Mouse (Mus musculus) A20 (cell line): Measurements from ENCODE around the gene Hint1.
A peak's percentile ranks its signal among the peaks of the same experiment; 100 is the strongest.
"Not testable (repeated sequence)": the region's sequence is repeated elsewhere in the genome, so short reads cannot be mapped to it uniquely, and the experiment has no call there.

Experiments used
- DNase-seq: peaks from one replicate; pipeline ENCODE4 v3.0.0-alpha.2; 2011; ENCODE audit warnings: low read depth, low spot score

Hint1 gene

DNA sequence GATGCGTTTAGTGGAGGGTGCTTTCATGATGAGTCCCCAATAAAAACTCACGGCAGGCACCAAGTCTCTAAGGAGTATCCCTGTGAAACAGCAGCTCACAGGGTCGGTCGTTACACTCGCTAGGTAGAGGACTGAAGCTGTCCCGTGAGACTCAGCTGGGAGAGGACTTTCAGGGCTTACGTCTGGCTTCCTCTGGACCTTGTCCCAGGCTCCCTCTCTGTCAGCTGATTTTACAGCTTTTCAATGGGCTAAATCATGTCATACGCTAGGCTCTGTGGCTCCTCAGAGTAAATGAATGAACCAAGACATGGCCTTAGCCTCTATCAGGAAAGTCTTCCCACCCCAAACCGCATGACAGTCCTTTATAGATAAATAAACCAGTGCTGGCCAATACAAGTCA is 28.4 kb downstream of the Hint1 start:
- no peak for DNase-seq

- not testable (repeated sequence) for DNase-seq
These were observed 30.5 kb downstream of the Hint1 start for GRCm38 (mm10) chr11:54896646-54897045.

DNA sequence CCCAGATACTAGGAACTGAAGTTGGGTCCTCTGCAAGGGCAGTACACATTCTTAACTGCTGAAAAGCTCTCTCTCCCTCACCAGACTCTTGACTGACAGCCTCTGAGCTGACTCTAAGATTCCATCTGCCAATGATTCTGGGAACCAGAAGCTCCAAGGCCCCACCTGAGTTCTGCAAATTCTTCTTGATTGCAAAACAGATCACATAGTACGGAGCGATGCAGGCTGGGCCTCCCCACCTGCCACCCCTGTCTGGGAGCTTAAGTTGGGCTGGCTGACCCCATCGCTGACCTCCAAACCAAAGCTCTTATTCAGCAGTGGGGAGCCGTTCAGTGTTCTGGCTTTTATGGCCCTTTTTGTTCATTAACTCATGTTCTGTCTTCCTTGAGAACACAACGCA is 31.3 kb downstream of the Hint1 start:
- DNase-seq = no peak

GRCm38 (mm10) chr11:54899657-54900056 is 33.5 kb downstream of the Hint1 start:
- no peak for DNase-seq

- DNase-seq = no peak
These were observed 36.4 kb downstream of the Hint1 start, which contains the start of gene Gpx3 for GRCm38 (mm10) chr11:54902333-54903323. TSS of gene Gpx3 (plus strand) at chr11:54902453.

DNA sequence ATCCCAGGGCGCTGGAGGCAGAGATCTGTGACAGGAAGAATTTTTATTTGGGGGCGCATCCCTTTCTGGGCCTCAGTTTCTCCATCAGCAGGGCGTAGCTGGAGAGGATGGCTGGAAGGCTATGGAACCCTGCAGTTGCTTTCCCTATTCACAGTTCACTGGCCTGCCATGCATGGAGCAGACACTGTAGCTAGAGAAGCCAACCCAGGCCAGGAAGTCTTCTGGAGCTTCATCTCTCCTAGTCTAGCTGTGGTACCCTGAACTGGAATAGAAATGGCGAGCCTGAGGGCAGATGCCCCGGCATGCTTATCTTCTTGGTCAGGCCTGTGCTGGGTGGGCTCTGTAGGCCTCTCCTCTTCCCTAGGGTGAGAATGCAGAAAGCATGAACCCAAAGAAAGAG is 37.2 kb downstream of the Hint1 start:
- DNase-seq = no peak

DNA sequence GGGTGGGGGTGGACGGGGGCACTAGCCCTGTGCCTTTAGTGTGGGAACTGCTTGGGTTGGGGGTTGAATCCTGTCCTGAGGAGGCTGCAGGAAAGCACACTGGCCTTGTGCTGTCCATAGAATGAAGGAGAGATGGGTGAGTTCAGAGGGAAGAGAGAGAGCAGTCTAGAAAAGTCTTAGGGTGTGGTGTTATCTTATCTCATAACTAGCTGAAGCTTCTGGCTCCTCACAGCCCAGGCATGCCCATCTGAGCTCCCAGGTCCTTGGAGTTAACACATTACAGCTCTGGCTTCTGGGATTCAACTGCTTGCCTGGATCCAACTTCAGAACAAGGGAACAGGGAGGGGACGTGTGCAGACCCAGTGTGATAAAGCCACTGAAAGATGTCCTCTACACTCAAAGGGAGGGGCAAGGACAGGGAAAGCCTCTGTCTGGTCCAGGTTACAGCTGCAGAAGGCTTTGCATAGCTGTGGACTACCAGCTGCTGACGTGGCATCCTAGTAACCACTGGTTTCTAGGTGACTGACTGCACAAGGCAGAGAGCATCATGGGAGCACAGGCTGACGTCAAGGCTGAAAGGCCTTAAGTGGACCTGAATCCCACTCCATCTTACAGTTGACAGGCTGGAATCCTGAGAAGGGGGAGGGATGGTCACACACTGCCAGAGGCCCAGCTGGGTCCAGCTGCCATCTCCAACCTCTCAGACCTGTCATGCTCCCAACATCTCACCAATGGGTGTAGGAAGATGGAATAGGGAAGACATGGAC is 37.9 kb downstream of the Hint1 start:
- DNase-seq = no peak

- no peak for DNase-seq
These were observed 38.9 kb downstream of the Hint1 start for GRCm38 (mm10) chr11:54905086-54905485.

DNA sequence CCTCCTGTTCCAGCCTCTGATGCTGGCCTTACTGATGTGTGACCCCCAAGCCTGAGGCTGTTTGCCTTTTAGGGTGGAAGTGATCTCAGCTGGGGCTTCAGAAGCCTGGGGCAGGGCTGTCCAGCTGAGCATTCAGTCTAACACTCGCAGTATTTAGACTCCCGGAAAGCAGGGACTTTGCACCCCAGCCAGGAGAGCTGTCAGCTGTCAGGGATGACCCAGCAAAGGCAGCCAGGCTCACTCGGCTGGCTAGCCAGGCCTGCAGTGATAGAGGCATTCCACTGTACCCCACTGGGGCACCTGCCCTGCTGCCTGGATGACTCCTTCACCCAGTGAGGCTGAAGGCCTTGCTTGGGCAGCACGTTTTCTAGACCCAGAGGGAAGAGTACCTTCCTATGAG is 39.7 kb downstream of the Hint1 start:
- no peak for DNase-seq

- DNase-seq = no peak
These were observed 40.3 kb downstream of the Hint1 start for GRCm38 (mm10) chr11:54906466-54906865.

GRCm38 (mm10) chr11:54907259-54907658 is 41.1 kb downstream of the Hint1 start:
- DNase-seq = no peak

DNA sequence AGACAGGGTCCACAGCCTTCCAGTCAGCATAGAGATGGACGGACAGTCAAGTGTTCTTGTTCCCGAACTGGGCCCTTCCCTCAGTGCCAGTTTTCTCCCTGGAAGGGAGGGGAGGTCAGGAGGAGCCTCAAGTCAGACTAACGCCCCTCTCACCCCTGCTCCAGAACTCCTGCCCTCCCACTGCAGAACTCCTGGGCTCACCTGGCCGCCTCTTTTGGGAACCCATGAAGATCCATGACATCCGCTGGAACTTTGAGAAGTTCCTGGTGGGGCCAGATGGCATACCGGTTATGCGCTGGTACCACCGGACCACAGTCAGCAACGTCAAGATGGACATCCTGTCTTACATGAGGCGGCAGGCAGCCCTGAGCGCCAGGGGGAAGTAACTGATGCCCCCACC is 43.1 kb downstream of the Hint1 start:
- DNase-seq = no peak

GRCm38 (mm10) chr11:54910081-54910665 is 44.0 kb downstream of the Hint1 start:
- DNase-seq = no peak

- no peak for DNase-seq
These were observed 45.0 kb downstream of the Hint1 start for GRCm38 (mm10) chr11:54911201-54911600.

GRCm38 (mm10) chr11:54911671-54912502 is 45.7 kb downstream of the Hint1 start:
- DNase-seq = no peak

DNA sequence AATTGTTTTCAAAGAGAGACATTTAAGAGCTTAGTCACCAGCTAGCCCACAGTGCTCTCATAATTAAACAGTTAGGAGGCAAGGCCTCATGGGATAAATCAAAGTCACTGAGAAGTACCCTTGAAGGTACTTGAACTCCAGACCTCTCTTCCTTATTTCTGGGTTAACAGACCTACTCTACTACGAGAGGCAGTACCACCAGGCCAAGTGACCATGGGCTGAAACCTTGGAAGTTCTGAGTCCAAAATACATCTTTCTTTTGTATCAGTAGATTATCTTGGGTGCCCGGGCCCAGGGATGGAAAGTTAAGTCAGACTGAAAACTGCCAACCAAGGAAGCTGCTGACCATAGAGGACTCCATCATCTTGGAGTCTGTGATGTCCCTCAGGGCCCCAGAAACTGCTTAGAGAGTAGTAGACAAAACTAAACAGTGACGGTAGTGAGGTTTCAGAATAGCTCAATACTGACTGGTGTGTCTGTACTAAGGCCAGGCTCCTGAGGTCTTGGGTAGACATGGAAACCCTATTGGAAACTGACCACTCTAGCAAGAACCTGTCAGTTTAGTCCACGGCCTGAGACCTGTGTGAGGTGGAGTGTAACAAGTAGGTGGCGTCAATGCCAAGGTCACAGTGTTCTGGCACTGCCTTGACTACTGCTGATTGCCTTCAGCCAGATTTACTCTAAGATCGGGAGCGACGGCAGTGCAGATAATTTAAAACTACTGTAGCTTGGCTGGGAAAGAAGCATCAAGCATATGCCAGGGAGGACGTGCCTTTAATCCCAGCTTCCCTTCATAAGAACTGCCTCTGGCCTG is 46.5 kb downstream of the Hint1 start:
- DNase-seq = no peak

- DNase-seq = no peak
These were observed 47.7 kb downstream of the Hint1 start for GRCm38 (mm10) chr11:54913841-54914240.

DNA sequence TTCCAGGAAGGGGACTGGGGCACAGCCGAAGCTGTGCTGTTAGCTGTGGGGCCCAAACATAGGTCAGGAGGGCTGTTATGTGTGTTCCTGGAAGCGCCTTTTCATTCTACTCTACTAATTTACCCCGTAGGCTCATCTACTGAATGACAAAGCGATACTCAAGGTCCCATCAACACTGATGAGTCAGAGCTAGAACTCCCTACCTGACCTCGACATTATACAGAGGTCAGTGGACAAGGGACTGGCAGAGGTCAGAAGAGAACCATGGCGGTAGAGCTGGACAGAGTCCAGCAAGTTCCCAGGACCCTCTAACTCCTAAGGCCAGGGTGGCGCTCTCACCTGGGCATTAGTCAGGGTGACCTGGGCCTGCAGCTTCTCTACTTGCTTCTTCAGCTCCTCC is 51.3 kb downstream of the Hint1 start:
- DNase-seq = no peak

GRCm38 (mm10) chr11:54918273-54918672 is 52.1 kb downstream of the Hint1 start:
- peak; percentile 32 for DNase-seq
